Mouse (Mus musculus) E14TG2a.4 (cell line): ENCODE measurements at regions not wholly inside any gene's neighbourhood (a gene's known extent, or its start where the extent isn't known, plus 50 kb on each side); places are given as distances from the start of the nearest gene placed in this dataset.

Experiments used
- H3K27me3 ChIP-seq: 2 replicates; pipeline ENCODE4 v1.6.1; 2014; ENCODE audit warnings: low read length, control low read depth; ENCODE audit not compliant: insufficient read depth
- H3K36me3 ChIP-seq: 2 replicates; pipeline ENCODE4 v1.6.1; 2014; ENCODE audit warnings: low read length, control low read depth; ENCODE audit not compliant: insufficient read depth
- H3K4me1 ChIP-seq: replicated peaks from 2 replicates; pipeline ENCODE4 v1.6.1; 2014; ENCODE audit warnings: low read depth, low read length, control low read depth
- H3K4me3 ChIP-seq: replicated peaks from 2 replicates; pipeline ENCODE4 v1.5.1; 2014; ENCODE audit warnings: mild to moderate bottlenecking, low read length
- H3K9me3 ChIP-seq: 2 replicates; pipeline ENCODE4 v1.6.1; 2014; ENCODE audit warnings: low read length, control low read depth
- CTCF ChIP-seq: conservative IDR thresholded peaks from 2 replicates; pipeline ENCODE4 v1.5.1; 2014; ENCODE audit warnings: low read length
- NANOG ChIP-seq: IDR thresholded peaks from 2 replicates; pipeline ENCODE4 v1.6.1; 2014; ENCODE audit warnings: borderline replicate concordance, low read length, mixed read lengths
- POU5F1 ChIP-seq: IDR thresholded peaks from 2 replicates; pipeline ENCODE4 v1.6.1; 2014; ENCODE audit warnings: low read length, borderline replicate concordance

GRCm38 (mm10) chr8:87152068-87152915 is 267.2 kb upstream of the N4bp1 start:
- no peaks in the 10 kb centered on the region for H3K9me3 ChIP-seq
- no peak for TF ChIP-seq NANOG

DNA sequence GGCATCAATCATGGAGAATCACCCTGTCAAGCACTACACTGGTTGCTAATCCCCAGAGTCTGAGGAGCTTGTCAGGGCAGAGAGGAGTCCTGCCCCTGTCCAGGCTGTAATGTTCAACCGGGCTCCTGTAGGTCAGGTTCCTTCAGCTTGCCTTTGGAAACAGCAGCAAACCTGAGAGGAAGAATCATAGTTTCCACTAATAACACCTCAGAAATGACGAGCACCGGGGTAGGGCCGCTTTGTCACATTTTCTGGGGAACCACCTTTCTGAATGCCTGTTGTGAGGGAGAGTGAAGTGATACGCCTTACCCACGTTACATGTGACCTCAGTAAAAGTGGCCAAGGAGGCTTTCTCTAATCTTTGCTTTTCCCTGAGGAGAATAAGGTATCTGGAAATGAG is 263.8 kb upstream of the N4bp1 start:
- TF ChIP-seq CTCF (no peak), POU5F1 (no peak), NANOG (no peak)
- Histone ChIP-seq H3K4me1 (peaks cover 9% of the 10 kb centered on the region), H3K27me3 (no peaks in the 10 kb centered on the region), H3K4me3 (no peak overlapping the region), H3K36me3 (no peaks in the 10 kb centered on the region), H3K9me3 (peaks cover 4% of the 10 kb centered on the region)

More at GRCm38 (mm10) chr8:87152068-87152915, 267.2 kb upstream of the N4bp1 start:
- Histone ChIP-seq H3K36me3 (no peaks in the 10 kb centered on the region), H3K27me3 (no peaks in the 10 kb centered on the region), H3K4me1 (peaks cover 24% of the 10 kb centered on the region), H3K4me3 (no peak overlapping the region)

GRCm38 (mm10) chr8:87147704-87148103 is 262.6 kb upstream of the N4bp1 start:
- Histone ChIP-seq H3K9me3 (peaks cover 5% of the 10 kb centered on the region), H3K4me1 (peaks cover 7% of the 10 kb centered on the region), H3K27me3 (no peaks in the 10 kb centered on the region), H3K36me3 (no peaks in the 10 kb centered on the region), H3K4me3 (no peak overlapping the region)
- TF ChIP-seq CTCF (no peak), NANOG (no peak), POU5F1 (no peak)

- H3K4me1 ChIP-seq = no peaks in the 10 kb centered on the region
These were observed 252.4 kb upstream of the N4bp1 start for GRCm38 (mm10) chr8:87137412-87137811.

GRCm38 (mm10) chr8:87131716-87132115 is 246.7 kb upstream of the N4bp1 start:
- H3K27me3 ChIP-seq = no peaks in the 10 kb centered on the region
- H3K9me3 ChIP-seq = peaks cover 7% of the 10 kb centered on the region; the same call in 1 of the 2 replicates
- TF ChIP-seq NANOG (no peak), CTCF (no peak), POU5F1 (no peak)
- peaks cover 6% of the 10 kb centered on the region; the same call in 1 of the 2 replicates for H3K4me1 ChIP-seq
- no peak overlapping the region for H3K4me3 ChIP-seq
- no peaks in the 10 kb centered on the region for H3K36me3 ChIP-seq

More at GRCm38 (mm10) chr8:87137412-87137811, 252.4 kb upstream of the N4bp1 start:
- Histone ChIP-seq H3K4me3 (no peak overlapping the region), H3K36me3 (no peaks in the 10 kb centered on the region), H3K27me3 (no peaks in the 10 kb centered on the region), H3K9me3 (no peaks in the 10 kb centered on the region)
- TF ChIP-seq CTCF (no peak), POU5F1 (no peak), NANOG (no peak)

DNA sequence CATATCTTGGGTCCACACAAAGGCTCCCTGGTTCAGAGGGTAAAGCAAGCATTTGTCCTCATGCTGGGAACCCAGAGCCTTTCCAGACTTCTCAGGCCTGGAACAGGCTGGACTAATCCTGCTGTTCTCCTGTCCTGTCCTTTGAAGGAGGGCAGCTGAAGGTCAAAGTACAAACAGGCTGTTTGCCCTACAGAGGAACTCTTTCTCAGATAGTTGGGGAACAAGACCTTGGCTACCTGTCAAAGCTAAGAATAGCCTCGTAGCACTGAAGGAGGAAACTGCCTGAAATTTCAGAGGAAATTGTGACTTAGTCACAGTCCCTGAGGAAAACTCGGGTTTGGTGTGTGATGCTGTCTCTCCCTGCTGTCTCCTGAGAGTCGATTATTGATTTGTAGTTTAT is 245.6 kb upstream of the N4bp1 start:
- TF ChIP-seq CTCF (no peak), POU5F1 (no peak), NANOG (no peak)
- no peaks in the 10 kb centered on the region for H3K36me3 ChIP-seq
- H3K4me3 ChIP-seq = no peak overlapping the region
- H3K27me3 ChIP-seq = no peaks in the 10 kb centered on the region
- peaks cover 6% of the 10 kb centered on the region; the same call in 1 of the 2 replicates for H3K4me1 ChIP-seq
- H3K9me3 ChIP-seq = peaks cover 7% of the 10 kb centered on the region; the same call in 1 of the 2 replicates

- TF ChIP-seq CTCF (no peak), NANOG (no peak), POU5F1 (no peak)
These were observed 243.5 kb upstream of the N4bp1 start for GRCm38 (mm10) chr8:87128593-87128992.

DNA sequence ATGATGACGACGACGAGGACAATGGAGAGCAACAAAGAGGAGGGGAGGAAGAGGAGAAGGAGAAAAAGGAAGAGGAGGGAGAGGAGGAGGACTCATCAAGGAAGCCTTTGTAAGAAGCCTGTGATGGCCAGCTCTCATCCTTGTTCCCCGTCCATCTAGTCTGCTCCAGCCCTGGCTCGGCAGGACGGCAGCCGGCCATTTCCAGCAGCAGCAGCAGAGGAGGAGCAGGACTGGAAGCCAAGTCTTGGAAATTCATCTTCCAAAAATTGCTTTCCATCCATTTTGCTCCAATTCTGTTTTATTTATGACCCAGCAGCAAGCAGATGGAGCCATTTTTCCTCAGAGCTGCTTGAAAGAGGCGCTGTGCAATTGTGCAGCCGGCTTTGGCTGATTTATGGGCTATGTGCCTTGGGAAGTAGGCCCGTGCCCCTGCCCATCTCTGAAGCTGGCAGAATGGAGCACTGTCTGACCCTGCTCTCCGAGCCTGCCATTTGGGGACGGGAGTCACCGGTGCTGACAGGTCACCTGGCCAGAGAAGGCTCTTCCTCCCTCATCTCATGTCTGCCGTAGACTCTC is 231.2 kb upstream of the N4bp1 start:
- Histone ChIP-seq H3K27me3 (no peaks in the 10 kb centered on the region), H3K4me1 (no peaks in the 10 kb centered on the region), H3K9me3 (no peaks in the 10 kb centered on the region), H3K36me3 (no peaks in the 10 kb centered on the region), H3K4me3 (no peak overlapping the region)
- no peak for TF ChIP-seq CTCF
- TF ChIP-seq POU5F1 = no peak
- TF ChIP-seq NANOG = no peak

More at GRCm38 (mm10) chr8:87128593-87128992, 243.5 kb upstream of the N4bp1 start:
- Histone ChIP-seq H3K4me3 (no peak overlapping the region), H3K27me3 (no peaks in the 10 kb centered on the region), H3K9me3 (peaks cover 7% of the 10 kb centered on the region; the same call in 1 of the 2 replicates), H3K36me3 (no peaks in the 10 kb centered on the region), H3K4me1 (peaks cover 6% of the 10 kb centered on the region; the same call in 1 of the 2 replicates)

DNA sequence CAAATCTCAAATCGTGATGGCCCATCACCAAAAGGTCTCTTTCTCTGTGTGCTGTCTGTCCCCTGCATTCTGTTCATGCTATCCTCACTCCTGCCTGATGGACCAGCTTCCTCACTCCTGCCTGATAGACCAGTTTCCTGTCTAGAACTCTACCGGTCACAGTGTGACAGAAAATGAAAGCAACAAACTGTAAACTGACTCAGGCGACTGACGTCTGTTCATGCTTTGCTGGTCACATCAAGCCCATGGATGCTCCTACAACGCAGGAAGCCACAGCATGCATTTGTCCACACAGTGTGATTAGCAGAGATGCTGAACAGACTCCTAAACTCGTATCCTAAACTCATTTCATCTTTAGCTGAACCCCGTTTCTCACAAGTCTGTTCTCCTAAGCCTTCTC is 227.3 kb upstream of the N4bp1 start:
- TF ChIP-seq CTCF (no peak), POU5F1 (no peak), NANOG (no peak)
- no peaks in the 10 kb centered on the region for H3K36me3 ChIP-seq
- H3K9me3 ChIP-seq = no peaks in the 10 kb centered on the region

More for the DNA sequence above, 227.3 kb upstream of the N4bp1 start:
- Histone ChIP-seq H3K4me3 (no peak overlapping the region), H3K4me1 (no peaks in the 10 kb centered on the region), H3K27me3 (no peaks in the 10 kb centered on the region)
